Mouse (Mus musculus): ENCODE data around the gene Atp13a1. TPM values are rescaled to one million over a fixed set of nuclear protein-coding genes. Genes with fewer than 3 reads are reported as not detected.
A peak's percentile ranks its signal among the peaks of the same experiment; 100 is the strongest.

Gene Atp13a1
- total and polyA plus RNA-seq, 2 experiments from 2014 or later = 39.1 to 85.9 TPM

GRCm38 (mm10) chr8:69805491-69805890 is 14.5 kb downstream of the Atp13a1 start:
- Histone ChIP-seq H3K36me3 (ENCODE audit: insufficient read depth, low read length) (peaks cover 62% of the 10 kb centered on the region), H3K4me3 (ENCODE audit: low read length) (no peak overlapping the region), H3K27ac (no peak overlapping the region), H3K27me3 (ENCODE audit: insufficient read depth, low read length) (no peaks in the 10 kb centered on the region), H3K4me2 (ENCODE audit: low read depth, low read length) (no peak overlapping the region), H3K9me3 (ENCODE audit: low read length) (no peaks in the 10 kb centered on the region), H3K9ac (replicated peaks; ENCODE audit: low read length) (no peak overlapping the region), H3K4me1 (ENCODE audit: insufficient read depth, low read length) (no peaks in the 10 kb centered on the region)
- ATAC-seq (no peak), DNase-seq (ENCODE audit: low spot score) (no peak)
- TF ChIP-seq CTCF (IDR thresholded peaks at IDR 0.05; ENCODE audit: low read depth) = no peak
- WGBS = 87% methylated on average over 9 of the region's 9 CpGs

GRCm38 (mm10) chr8:69807236-69807635 is 16.3 kb downstream of the Atp13a1 start:
- Histone ChIP-seq H3K4me1 (ENCODE audit: insufficient read depth, low read length) (no peaks in the 10 kb centered on the region), H3K4me3 (ENCODE audit: low read length) (no peak overlapping the region), H3K36me3 (ENCODE audit: insufficient read depth, low read length) (peaks cover 53% of the 10 kb centered on the region), H3K9me3 (ENCODE audit: low read length) (no peaks in the 10 kb centered on the region), H3K4me2 (ENCODE audit: low read depth, low read length) (no peak overlapping the region), H3K27me3 (ENCODE audit: insufficient read depth, low read length) (no peaks in the 10 kb centered on the region), H3K9ac (replicated peaks; ENCODE audit: low read length) (no peak overlapping the region), H3K27ac (no peak overlapping the region)
- 91% methylated on average over 5 of the region's 5 CpGs for WGBS
- no peak for TF ChIP-seq CTCF (IDR thresholded peaks at IDR 0.05; ENCODE audit: low read depth)
- ATAC-seq (no peak), DNase-seq (ENCODE audit: low spot score) (no peak)

- no peaks in the 10 kb centered on the region for H3K9me3 ChIP-seq (ENCODE audit: low read length)
- H3K27me3 ChIP-seq (ENCODE audit: insufficient read depth, low read length) = no peaks in the 10 kb centered on the region
- TF ChIP-seq CTCF (IDR thresholded peaks at IDR 0.05; ENCODE audit: low read depth) = no peak
- H3K9ac ChIP-seq (replicated peaks; ENCODE audit: low read length) = peak within 1 kb of the TSS; percentile 58
- H3K27ac ChIP-seq = peak within 1 kb of the TSS; percentile 52
- peak; percentile 71 for DNase-seq (ENCODE audit: low spot score)
- ATAC-seq = peak; percentile 50
- no peaks in the 10 kb centered on the region for H3K4me1 ChIP-seq (ENCODE audit: insufficient read depth, low read length)
- H3K4me3 ChIP-seq (ENCODE audit: low read length) = peak within 1 kb of the TSS; percentile 46
- peaks cover 43% of the 10 kb centered on the region for H3K36me3 ChIP-seq (ENCODE audit: insufficient read depth, low read length)
- peak within 1 kb of the TSS; percentile 62 for H3K4me2 ChIP-seq (ENCODE audit: low read depth, low read length)
- 8% methylated on average over 28 of the region's 28 CpGs for WGBS
These were observed 17.3 kb downstream of the Atp13a1 start, which contains the start of gene Gmip for GRCm38 (mm10) chr8:69808094-69808863. Gmip (plus strand) TSS chr8:69808679.

- Histone ChIP-seq H3K9me3 (ENCODE audit: low read length) (no peaks in the 10 kb centered on the region), H3K4me1 (ENCODE audit: insufficient read depth, low read length) (no peaks in the 10 kb centered on the region), H3K27me3 (ENCODE audit: insufficient read depth, low read length) (no peaks in the 10 kb centered on the region), H3K27ac (peak overlapping the region; percentile 52), H3K9ac (replicated peaks; ENCODE audit: low read length) (peak overlapping the region; percentile 58), H3K4me3 (ENCODE audit: low read length) (peak overlapping the region; percentile 46), H3K4me2 (ENCODE audit: low read depth, low read length) (peak overlapping the region; percentile 62), H3K36me3 (ENCODE audit: insufficient read depth, low read length) (peaks cover 41% of the 10 kb centered on the region)
- peak; percentile 59 for ATAC-seq
- WGBS = 3% methylated on average over 23 of the region's 23 CpGs
- DNase-seq (ENCODE audit: low spot score) = peak; percentile 58
- peak; percentile 7; the same call in 1 of the 2 replicates for TF ChIP-seq CTCF (IDR thresholded peaks at IDR 0.05; ENCODE audit: low read depth)
These were observed 18.0 kb downstream of the Atp13a1 start for GRCm38 (mm10) chr8:69808864-69809403.

- H3K9me3 ChIP-seq (ENCODE audit: low read length) = no peaks in the 10 kb centered on the region
- 60% methylated on average over 3 of the region's 3 CpGs for WGBS
- DNase-seq (ENCODE audit: low spot score) = no peak
- peak overlapping the region; percentile 62; the same call in 1 of the 2 replicates for H3K4me2 ChIP-seq (ENCODE audit: low read depth, low read length)
- peaks cover 44% of the 10 kb centered on the region for H3K36me3 ChIP-seq (ENCODE audit: insufficient read depth, low read length)
- H3K27ac ChIP-seq = no peak overlapping the region
- no peak overlapping the region for H3K9ac ChIP-seq (replicated peaks; ENCODE audit: low read length)
- no peaks in the 10 kb centered on the region for H3K4me1 ChIP-seq (ENCODE audit: insufficient read depth, low read length)
- TF ChIP-seq CTCF (IDR thresholded peaks at IDR 0.05; ENCODE audit: low read depth) = no peak
- ATAC-seq = no peak
- no peak overlapping the region for H3K4me3 ChIP-seq (ENCODE audit: low read length)
- H3K27me3 ChIP-seq (ENCODE audit: insufficient read depth, low read length) = no peaks in the 10 kb centered on the region
These were observed 18.9 kb downstream of the Atp13a1 start for GRCm38 (mm10) chr8:69809820-69810219.

- Histone ChIP-seq H3K36me3 (ENCODE audit: insufficient read depth, low read length) (peaks cover 22% of the 10 kb centered on the region; the same call in 1 of the 2 replicates), H3K4me1 (ENCODE audit: insufficient read depth, low read length) (no peaks in the 10 kb centered on the region), H3K9me3 (ENCODE audit: low read length) (no peaks in the 10 kb centered on the region), H3K4me2 (ENCODE audit: low read depth, low read length) (no peak overlapping the region), H3K4me3 (ENCODE audit: low read length) (no peak overlapping the region), H3K9ac (replicated peaks; ENCODE audit: low read length) (no peak overlapping the region), H3K27ac (no peak overlapping the region), H3K27me3 (ENCODE audit: insufficient read depth, low read length) (no peaks in the 10 kb centered on the region)
- ATAC-seq (no peak), DNase-seq (ENCODE audit: low spot score) (no peak)
- 71% methylated on average over 2 of the region's 2 CpGs for WGBS
- no peak for TF ChIP-seq CTCF (IDR thresholded peaks at IDR 0.05; ENCODE audit: low read depth)
These were observed 23.9 kb downstream of the Atp13a1 start for GRCm38 (mm10) chr8:69814881-69815280.

GRCm38 (mm10) chr8:69815396-69815795 is 24.4 kb downstream of the Atp13a1 start:
- no peak for DNase-seq (ENCODE audit: low spot score)
- no peak for TF ChIP-seq CTCF (IDR thresholded peaks at IDR 0.05; ENCODE audit: low read depth)
- Histone ChIP-seq H3K36me3 (ENCODE audit: insufficient read depth, low read length) (peaks cover 22% of the 10 kb centered on the region; the same call in 1 of the 2 replicates), H3K27ac (no peak overlapping the region), H3K9me3 (ENCODE audit: low read length) (no peaks in the 10 kb centered on the region), H3K4me1 (ENCODE audit: insufficient read depth, low read length) (no peaks in the 10 kb centered on the region), H3K4me3 (ENCODE audit: low read length) (no peak overlapping the region), H3K27me3 (ENCODE audit: insufficient read depth, low read length) (no peaks in the 10 kb centered on the region), H3K9ac (replicated peaks; ENCODE audit: low read length) (no peak overlapping the region), H3K4me2 (ENCODE audit: low read depth, low read length) (no peak overlapping the region)
- ATAC-seq = no peak
- 89% methylated on average over 4 of the region's 4 CpGs for WGBS
